Mouse (Mus musculus): ENCODE measurements at regions not wholly inside any gene's neighbourhood (a gene's known extent, or its start where the extent isn't known, plus 50 kb on each side); places are given as distances from the start of the nearest gene placed in this dataset.

DNA sequence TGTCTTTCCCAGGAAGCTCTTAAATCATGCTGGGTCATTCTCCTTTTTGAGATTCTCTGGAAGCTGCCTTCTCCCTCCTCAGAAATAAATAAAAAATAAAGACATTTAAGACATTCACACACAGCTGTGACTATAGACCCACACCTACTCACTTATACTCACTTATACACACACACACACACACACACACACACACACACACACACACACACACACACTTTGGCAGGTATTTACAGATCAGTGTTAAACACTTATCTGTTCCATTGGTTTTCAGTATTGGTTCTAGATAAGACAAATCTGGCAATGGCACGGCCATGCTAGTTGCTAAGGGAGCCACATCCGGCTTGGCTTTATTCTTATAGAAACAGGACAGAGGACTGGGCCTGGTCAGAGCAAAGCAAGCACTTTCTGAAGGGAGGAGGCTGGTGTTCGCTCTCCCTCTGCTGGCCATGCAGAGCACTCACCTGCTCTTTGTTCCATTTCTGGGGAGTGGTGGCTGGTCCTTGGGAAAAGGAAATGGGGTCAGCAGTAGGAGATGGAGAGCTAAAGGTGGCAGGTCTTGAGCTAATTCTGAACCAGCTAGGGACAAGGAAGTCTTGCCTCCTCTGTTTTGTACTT is 123.8 kb upstream of the C1qtnf7 start:
- Histone ChIP-seq H3K4me3 (replicated peaks; ENCODE audit: low read length) (no peak overlapping the region), H3K4me1 (replicated peaks; ENCODE audit: low read depth, low read length) (no peaks in the 10 kb centered on the region), H3K27me3 (ENCODE audit: insufficient read depth, low read length) (no peaks in the 10 kb centered on the region), H3K36me3 (ENCODE audit: insufficient read depth, low read length) (no peaks in the 10 kb centered on the region), H3K9me3 (ENCODE audit: low read length) (no peaks in the 10 kb centered on the region)
- TF ChIP-seq POU5F1 (IDR thresholded peaks at IDR 0.05; ENCODE audit: borderline replicate concordance, low read length) = no peak
- TF ChIP-seq CTCF (conservative IDR thresholded peaks at IDR 0.05; ENCODE audit: low read length) = peak; percentile 55

DNA sequence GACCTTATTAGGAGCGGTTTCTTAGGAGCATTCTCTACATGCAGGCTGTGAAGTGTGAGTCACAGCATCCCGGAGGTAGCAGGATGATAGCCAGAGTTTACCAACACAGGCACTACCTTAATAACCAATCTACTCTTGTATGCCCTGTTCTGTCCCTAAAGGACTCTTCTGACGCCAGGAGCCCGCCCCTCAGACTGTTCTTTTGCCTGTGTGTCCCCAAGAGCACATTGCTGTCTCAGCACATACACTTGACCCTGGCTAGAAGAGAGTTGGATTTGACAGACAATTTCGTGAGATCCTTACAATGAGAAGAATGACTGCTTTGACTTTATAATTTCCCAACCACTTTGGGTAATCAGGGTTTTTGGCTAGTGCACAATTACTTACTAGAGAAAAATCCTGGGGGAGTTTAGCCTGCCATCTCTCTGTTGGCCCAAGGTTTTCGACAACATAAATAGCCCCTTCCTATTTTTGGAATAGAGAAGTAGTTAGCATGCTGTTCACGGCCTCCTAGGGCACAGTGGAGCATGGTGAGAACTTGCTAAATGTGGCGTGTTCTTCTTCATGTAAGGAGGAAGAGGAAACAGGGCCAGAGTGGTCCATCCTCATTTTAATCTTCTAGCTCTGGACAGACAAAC is 122.3 kb upstream of the C1qtnf7 start:
- no peaks in the 10 kb centered on the region for H3K9me3 ChIP-seq (ENCODE audit: low read length)
- H3K36me3 ChIP-seq (ENCODE audit: insufficient read depth, low read length) = no peaks in the 10 kb centered on the region
- no peaks in the 10 kb centered on the region for H3K4me1 ChIP-seq (replicated peaks; ENCODE audit: low read depth, low read length)
- H3K4me3 ChIP-seq (replicated peaks; ENCODE audit: low read length) = no peak overlapping the region
- H3K27me3 ChIP-seq (ENCODE audit: insufficient read depth, low read length) = no peaks in the 10 kb centered on the region
- no peak for TF ChIP-seq POU5F1 (IDR thresholded peaks at IDR 0.05; ENCODE audit: borderline replicate concordance, low read length)
- no peak for TF ChIP-seq CTCF (conservative IDR thresholded peaks at IDR 0.05; ENCODE audit: low read length)
- no peak for TF ChIP-seq NANOG (IDR thresholded peaks at IDR 0.05; ENCODE audit: borderline replicate concordance, low read length)

DNA sequence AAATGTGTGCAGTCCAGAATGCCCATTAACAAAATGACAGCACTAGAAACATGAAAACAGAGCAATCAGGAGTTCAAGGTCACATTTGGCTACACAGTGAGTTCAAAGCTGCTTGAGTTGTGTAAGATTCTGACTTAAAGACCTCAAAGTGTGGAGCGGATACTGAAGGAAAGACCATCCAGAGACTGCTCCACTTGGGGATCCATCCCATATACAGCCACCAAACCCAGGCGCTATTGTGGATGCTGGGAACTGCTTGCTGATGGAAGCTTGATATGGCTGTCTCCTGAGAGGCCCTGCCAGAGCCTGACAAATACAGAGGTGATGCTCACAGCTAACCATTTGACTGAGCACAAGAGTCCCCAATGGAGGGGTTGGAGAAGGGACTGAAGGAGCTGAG is 98.1 kb upstream of the C1qtnf7 start:
- no peaks in the 10 kb centered on the region for H3K36me3 ChIP-seq (ENCODE audit: insufficient read depth, low read length)
- H3K4me3 ChIP-seq (replicated peaks; ENCODE audit: low read length) = no peak overlapping the region
- TF ChIP-seq POU5F1 (IDR thresholded peaks at IDR 0.05; ENCODE audit: borderline replicate concordance, low read length) (no peak), CTCF (conservative IDR thresholded peaks at IDR 0.05; ENCODE audit: low read length) (no peak), NANOG (IDR thresholded peaks at IDR 0.05; ENCODE audit: borderline replicate concordance, low read length) (no peak)
- no peaks in the 10 kb centered on the region for H3K27me3 ChIP-seq (ENCODE audit: insufficient read depth, low read length)
- H3K9me3 ChIP-seq (ENCODE audit: low read length) = peaks cover 4% of the 10 kb centered on the region; the same call in 1 of the 2 replicates
- H3K4me1 ChIP-seq (replicated peaks; ENCODE audit: low read depth, low read length) = no peaks in the 10 kb centered on the region

DNA sequence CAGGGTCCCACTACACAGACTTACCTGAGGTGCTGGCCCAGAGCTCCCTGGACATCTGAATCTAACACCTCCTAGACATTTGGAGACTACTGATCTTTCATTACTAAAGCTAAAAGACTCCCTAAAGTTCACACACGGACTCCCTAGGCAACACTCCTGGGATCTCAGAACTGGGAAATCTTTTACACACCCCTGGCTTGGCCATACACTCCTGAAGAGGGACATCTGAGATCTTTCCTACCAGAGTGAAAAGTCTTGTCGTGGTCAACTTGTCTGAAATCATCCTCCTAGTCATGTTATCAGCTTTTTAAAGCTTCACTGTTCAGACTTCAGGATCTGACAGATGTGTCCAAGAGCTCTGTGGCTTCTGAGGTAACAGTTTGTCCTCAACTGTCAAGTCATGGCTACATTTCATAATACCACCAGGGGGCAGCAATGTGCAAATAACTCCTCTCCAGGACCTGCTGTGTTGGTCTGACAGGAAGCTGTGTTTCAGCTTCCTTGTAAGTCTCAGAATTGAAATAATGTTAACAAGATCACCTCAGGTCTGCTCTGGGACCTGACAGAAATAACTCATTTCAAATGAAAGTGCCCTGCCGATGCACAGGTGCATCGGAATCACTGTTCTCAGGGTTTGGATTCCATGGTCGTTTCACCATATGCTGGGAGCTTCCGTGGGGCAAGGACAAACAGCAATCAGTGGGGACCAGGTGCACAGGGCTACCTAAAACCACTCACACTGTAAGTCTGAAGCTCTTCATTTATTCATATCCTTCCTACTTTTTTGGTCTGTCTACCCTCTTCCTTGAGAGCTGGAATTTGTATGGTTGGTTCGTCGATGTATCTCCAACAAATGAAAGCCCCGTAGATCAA is 92.3 kb upstream of the C1qtnf7 start:
- Histone ChIP-seq H3K9me3 (ENCODE audit: low read length) (peaks cover 9% of the 10 kb centered on the region; the same call in 1 of the 2 replicates), H3K4me3 (replicated peaks; ENCODE audit: low read length) (no peak overlapping the region), H3K36me3 (ENCODE audit: insufficient read depth, low read length) (no peaks in the 10 kb centered on the region), H3K4me1 (replicated peaks; ENCODE audit: low read depth, low read length) (peaks cover 11% of the 10 kb centered on the region), H3K27me3 (ENCODE audit: insufficient read depth, low read length) (no peaks in the 10 kb centered on the region)
- peak; percentile 61 for TF ChIP-seq CTCF (conservative IDR thresholded peaks at IDR 0.05; ENCODE audit: low read length)
- TF ChIP-seq POU5F1 (IDR thresholded peaks at IDR 0.05; ENCODE audit: borderline replicate concordance, low read length) = no peak

DNA sequence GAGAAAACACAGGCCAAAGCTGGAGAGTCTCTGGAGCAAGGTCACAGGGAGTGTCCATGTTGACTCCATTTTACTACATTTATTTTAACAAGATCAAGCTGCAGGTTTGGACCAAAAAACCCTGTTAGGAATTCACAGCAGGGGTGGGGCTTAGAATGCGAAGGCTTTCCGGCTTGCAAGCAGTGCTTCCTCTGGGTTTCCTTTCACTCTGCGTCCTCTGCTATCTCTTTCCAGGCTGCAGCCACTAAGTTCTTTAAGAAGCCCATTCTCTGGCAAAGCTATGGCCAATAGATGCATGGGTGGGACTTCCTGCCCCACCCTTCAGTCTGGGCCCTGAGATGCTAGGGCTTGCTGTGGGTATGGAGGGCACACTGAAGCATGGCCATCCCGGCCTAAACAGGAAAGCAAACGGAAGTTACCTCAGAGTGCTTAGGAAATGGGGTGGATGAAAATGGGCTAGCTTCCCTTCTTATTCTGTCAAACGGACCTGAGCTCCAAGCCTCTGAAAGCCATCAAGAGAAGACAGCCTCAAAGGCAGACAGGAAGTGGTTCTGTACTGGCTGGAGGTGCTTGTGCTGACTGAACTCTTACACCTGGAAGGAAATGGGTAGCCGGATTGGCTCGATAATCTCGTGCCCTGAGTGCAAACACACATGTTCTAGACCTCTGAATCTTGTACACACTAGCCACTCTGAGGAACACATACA is 90.6 kb upstream of the C1qtnf7 start:
- Histone ChIP-seq H3K27me3 (ENCODE audit: insufficient read depth, low read length) (no peaks in the 10 kb centered on the region), H3K9me3 (ENCODE audit: low read length) (peaks cover 5% of the 10 kb centered on the region; the same call in 1 of the 2 replicates), H3K4me1 (replicated peaks; ENCODE audit: low read depth, low read length) (peaks cover 11% of the 10 kb centered on the region), H3K36me3 (ENCODE audit: insufficient read depth, low read length) (no peaks in the 10 kb centered on the region), H3K4me3 (replicated peaks; ENCODE audit: low read length) (no peak overlapping the region)
- TF ChIP-seq NANOG (IDR thresholded peaks at IDR 0.05; ENCODE audit: borderline replicate concordance, low read length) (no peak), CTCF (conservative IDR thresholded peaks at IDR 0.05; ENCODE audit: low read length) (no peak), POU5F1 (IDR thresholded peaks at IDR 0.05; ENCODE audit: borderline replicate concordance, low read length) (no peak)

DNA sequence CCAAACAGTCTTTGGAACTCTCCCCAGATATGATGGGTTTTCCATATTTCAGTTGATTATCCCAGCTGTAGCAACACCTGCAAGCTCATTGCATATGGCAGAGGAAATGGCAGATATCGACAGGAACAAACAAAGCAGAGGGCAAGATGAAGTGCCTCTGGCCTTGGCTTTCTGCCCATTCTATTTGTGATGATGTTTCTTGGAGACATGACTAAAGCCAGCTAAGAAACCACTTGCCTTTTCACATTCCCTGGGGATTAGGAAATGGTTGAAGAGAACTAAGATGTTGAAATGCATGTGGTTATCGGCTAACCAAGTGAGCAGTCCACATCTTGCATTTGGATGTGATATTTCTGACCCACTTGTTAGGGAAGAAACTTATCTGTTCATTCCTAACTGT is 82.0 kb upstream of the C1qtnf7 start:
- TF ChIP-seq NANOG (IDR thresholded peaks at IDR 0.05; ENCODE audit: borderline replicate concordance, low read length) (no peak), CTCF (conservative IDR thresholded peaks at IDR 0.05; ENCODE audit: low read length) (no peak), POU5F1 (IDR thresholded peaks at IDR 0.05; ENCODE audit: borderline replicate concordance, low read length) (no peak)
- H3K36me3 ChIP-seq (ENCODE audit: insufficient read depth, low read length) = no peaks in the 10 kb centered on the region
- no peaks in the 10 kb centered on the region for H3K27me3 ChIP-seq (ENCODE audit: insufficient read depth, low read length)

DNA sequence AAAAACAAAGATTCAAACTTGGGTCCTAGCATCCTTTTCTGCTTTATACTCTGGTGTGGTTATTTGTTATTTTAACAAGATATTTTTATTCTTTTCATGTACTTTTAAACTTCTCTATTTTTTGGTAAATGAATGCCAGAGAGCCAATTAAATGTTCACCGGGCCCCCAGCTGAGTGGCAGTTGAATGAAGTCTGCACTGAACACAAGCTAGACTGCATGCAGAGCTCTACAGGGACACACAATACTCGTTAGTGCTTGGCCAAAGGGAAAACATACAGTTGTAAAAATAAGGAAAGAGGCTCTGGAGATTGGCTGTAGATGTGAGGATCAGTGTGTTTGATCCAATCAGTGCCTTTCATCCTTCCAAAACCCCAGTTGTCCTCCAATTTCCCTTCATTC is 76.1 kb upstream of the C1qtnf7 start:
- H3K4me3 ChIP-seq (replicated peaks; ENCODE audit: low read length) = no peak overlapping the region
- no peaks in the 10 kb centered on the region for H3K36me3 ChIP-seq (ENCODE audit: insufficient read depth, low read length)
- no peaks in the 10 kb centered on the region for H3K9me3 ChIP-seq (ENCODE audit: low read length)
- H3K27me3 ChIP-seq (ENCODE audit: insufficient read depth, low read length) = no peaks in the 10 kb centered on the region
- no peaks in the 10 kb centered on the region for H3K4me1 ChIP-seq (replicated peaks; ENCODE audit: low read depth, low read length)
- no peak for TF ChIP-seq NANOG (IDR thresholded peaks at IDR 0.05; ENCODE audit: borderline replicate concordance, low read length)
- TF ChIP-seq POU5F1 (IDR thresholded peaks at IDR 0.05; ENCODE audit: borderline replicate concordance, low read length) = no peak
- no peak for TF ChIP-seq CTCF (conservative IDR thresholded peaks at IDR 0.05; ENCODE audit: low read length)

More for the DNA sequence above, 82.0 kb upstream of the C1qtnf7 start:
- Histone ChIP-seq H3K9me3 (ENCODE audit: low read length) (no peaks in the 10 kb centered on the region), H3K4me1 (replicated peaks; ENCODE audit: low read depth, low read length) (no peaks in the 10 kb centered on the region), H3K4me3 (replicated peaks; ENCODE audit: low read length) (no peak overlapping the region)

DNA sequence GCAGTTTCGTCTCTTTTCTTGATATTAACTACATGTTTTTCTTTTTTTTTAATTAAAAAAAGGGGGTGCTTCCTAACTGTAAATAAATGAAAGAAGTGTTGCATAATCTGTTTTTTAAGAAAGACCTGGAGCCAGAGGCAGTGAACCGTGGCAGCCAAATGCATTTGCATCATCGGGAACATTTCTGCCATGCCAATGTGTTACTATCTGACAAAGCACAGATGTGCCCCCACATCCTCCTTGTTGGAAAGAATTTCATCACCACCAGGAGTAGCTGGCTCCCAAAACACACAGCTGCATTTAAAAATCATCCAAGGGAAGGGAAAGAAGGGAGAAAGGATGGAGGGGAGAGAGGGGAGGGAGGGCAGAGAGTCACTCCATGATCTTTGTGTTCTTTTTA is 74.0 kb upstream of the C1qtnf7 start:
- Histone ChIP-seq H3K36me3 (ENCODE audit: insufficient read depth, low read length) (no peaks in the 10 kb centered on the region), H3K27me3 (ENCODE audit: insufficient read depth, low read length) (no peaks in the 10 kb centered on the region), H3K9me3 (ENCODE audit: low read length) (no peaks in the 10 kb centered on the region), H3K4me1 (replicated peaks; ENCODE audit: low read depth, low read length) (no peaks in the 10 kb centered on the region), H3K4me3 (replicated peaks; ENCODE audit: low read length) (no peak overlapping the region)
- no peak for TF ChIP-seq POU5F1 (IDR thresholded peaks at IDR 0.05; ENCODE audit: borderline replicate concordance, low read length)
- TF ChIP-seq NANOG (IDR thresholded peaks at IDR 0.05; ENCODE audit: borderline replicate concordance, low read length) = no peak
- no peak for TF ChIP-seq CTCF (conservative IDR thresholded peaks at IDR 0.05; ENCODE audit: low read length)
